Mouse (Mus musculus) midbrain, embryonic 12.5 days (tissue): ENCODE measurements around the gene Shld2. TPM values are rescaled to one million over a fixed set of nuclear protein-coding genes. Genes with fewer than 3 reads are reported as not detected.
A peak's percentile ranks its signal among the peaks of the same experiment; 100 is the strongest.

ENCODE experiments used
- ATAC-seq: fragments of 200-750 bp; cut with Nextera tagmentation; 2 replicates; pipeline ENCODE4 v1.8.0; 2017; ENCODE audit warnings: low read depth, moderate TSS enrichment, moderate library complexity; ENCODE audit not compliant: low FRiP score
- H3K27ac ChIP-seq: fragments of 300-500 bp; sonication (generic); replicated peaks from 2 replicates; pipeline ENCODE4 v1.5.1; 2016; ENCODE audit warnings: mild to moderate bottlenecking
- H3K27me3 ChIP-seq: fragments of 300-500 bp; sonication (generic); 2 replicates; pipeline ENCODE4 v1.6.1; 2016; ENCODE audit warnings: mild to moderate bottlenecking
- H3K36me3 ChIP-seq: fragments of 300-500 bp; sonication (generic); 2 replicates; pipeline ENCODE4 v1.6.1; 2016
- H3K4me1 ChIP-seq: fragments of 300-500 bp; sonication (generic); 2 replicates; pipeline ENCODE4 v1.6.1; 2016
- H3K4me2 ChIP-seq: fragments of 300-500 bp; sonication (generic); replicated peaks from 2 replicates; pipeline ENCODE4 v1.6.1; 2016; ENCODE audit warnings: mild to moderate bottlenecking, moderate library complexity
- H3K4me3 ChIP-seq: fragments of 300-500 bp; sonication (generic); 2 replicates; pipeline ENCODE4 v1.5.1; 2016; ENCODE audit warnings: mild to moderate bottlenecking
- H3K9ac ChIP-seq: fragments of 300-500 bp; sonication (generic); replicated peaks from 2 replicates; pipeline ENCODE4 v1.6.1; 2016; ENCODE audit warnings: mild to moderate bottlenecking, moderate library complexity
- H3K9me3 ChIP-seq: fragments of 300-500 bp; sonication (generic); 2 replicates; pipeline ENCODE4 v1.6.1; 2016; ENCODE audit warnings: mild to moderate bottlenecking
- WGBS: fragments of 180-500 bp; shearing (Covaris S2); methylation state at CpG from one replicate; pipeline ENCODE4 v1.1.7; 2016; 5-methylcytosine and 5-hydroxymethylcytosine counted together
- polyA plus RNA-seq: library from polyadenylated mRNA; unstranded; fragments of >200 nt; fragmentation: Nextera tagmentation; extraction: Ambion mirVana; gene quantifications from 2 replicates; pipeline ENCODE4 v1.2.1, GENCODE M21; 2016

Gene Shld2
- polyA plus RNA-seq: 7.8 and 7.9 TPM in 2 replicates

GRCm38 (mm10) chr14:34310234-34310965 lies at the start of gene Shld2, which contains the start of gene Glud1:
Gene Shld2 (minus strand): TSS chr14:34310493.
Gene Glud1 (plus strand): TSS chr14:34310727.
- H3K4me1 ChIP-seq: peaks cover 20% of the 10 kb centered on the region
- peak; percentile 96 for ATAC-seq
- no peaks in the 10 kb centered on the region for H3K27me3 ChIP-seq
- peak within 1 kb of the TSS; percentile 95 for H3K9ac ChIP-seq
- WGBS: under 1% methylated on average over 68 of the region's 100 CpGs
- H3K9me3 ChIP-seq: no peaks in the 10 kb centered on the region
- peak within 1 kb of the TSS; percentile 78 for H3K4me2 ChIP-seq
- peak within 1 kb of the TSS; percentile 99 for H3K27ac ChIP-seq
- no peaks in the 10 kb centered on the region for H3K36me3 ChIP-seq
- H3K4me3 ChIP-seq: peak within 1 kb of the TSS; percentile 93

- Histone ChIP-seq H3K27me3 (peaks cover 3% of the 10 kb centered on the region; the same call in 1 of the 2 replicates), H3K4me1 (peaks cover 7% of the 10 kb centered on the region), H3K27ac (no peak overlapping the region), H3K9ac (no peak overlapping the region), H3K9me3 (no peaks in the 10 kb centered on the region), H3K36me3 (no peaks in the 10 kb centered on the region), H3K4me2 (no peak overlapping the region), H3K4me3 (no peak overlapping the region)
- no peak for ATAC-seq
- 35% methylated on average over 5 of the region's 5 CpGs for WGBS
Measured at GRCm38 (mm10) chr14:34359676-34360244, 49.5 kb upstream of the Shld2 start.

- ATAC-seq: no peak
- Histone ChIP-seq H3K4me3 (no peak overlapping the region), H3K9me3 (no peaks in the 10 kb centered on the region), H3K4me2 (no peak overlapping the region), H3K36me3 (no peaks in the 10 kb centered on the region), H3K9ac (no peak overlapping the region), H3K27ac (no peak overlapping the region), H3K27me3 (peaks cover 3% of the 10 kb centered on the region; the same call in 1 of the 2 replicates), H3K4me1 (no peaks in the 10 kb centered on the region)
- whole genome bisulfite sequencing: 81% methylated on average over 7 of the region's 7 CpGs
Measured at GRCm38 (mm10) chr14:34357671-34358455, 47.6 kb upstream of the Shld2 start.

- no peaks in the 10 kb centered on the region for H3K36me3 ChIP-seq
- no peak within 1 kb of the TSS for H3K4me3 ChIP-seq
- ATAC-seq: no peak
- no peak within 1 kb of the TSS for H3K27ac ChIP-seq
- H3K4me1 ChIP-seq: no peaks in the 10 kb centered on the region
- H3K9me3 ChIP-seq: no peaks in the 10 kb centered on the region
- H3K27me3 ChIP-seq: no peaks in the 10 kb centered on the region
- no peak within 1 kb of the TSS for H3K9ac ChIP-seq
- no peak within 1 kb of the TSS for H3K4me2 ChIP-seq
- WGBS: 79% methylated on average over 6 of the region's 6 CpGs
Measured at GRCm38 (mm10) chr14:34355301-34355700, 45.0 kb upstream of the Shld2 start, which contains the start of gene Fam25c. Gene Fam25c (minus strand): TSS chr14:34355433.

- Histone ChIP-seq H3K27ac (no peak overlapping the region), H3K4me1 (no peaks in the 10 kb centered on the region), H3K36me3 (no peaks in the 10 kb centered on the region), H3K4me2 (no peak overlapping the region), H3K9me3 (no peaks in the 10 kb centered on the region), H3K4me3 (no peak overlapping the region), H3K27me3 (no peaks in the 10 kb centered on the region), H3K9ac (no peak overlapping the region)
- 87% methylated on average over 4 of the region's 4 CpGs for WGBS
- no peak for ATAC-seq
Measured at GRCm38 (mm10) chr14:34354456-34354855, 44.2 kb upstream of the Shld2 start.

- 93% methylated on average over 3 of the region's 3 CpGs for WGBS
- H3K9me3 ChIP-seq: no peaks in the 10 kb centered on the region
- no peak overlapping the region for H3K4me3 ChIP-seq
- H3K9ac ChIP-seq: no peak overlapping the region
- H3K27ac ChIP-seq: no peak overlapping the region
- H3K36me3 ChIP-seq: no peaks in the 10 kb centered on the region
- no peak for ATAC-seq
- no peaks in the 10 kb centered on the region for H3K27me3 ChIP-seq
- no peak overlapping the region for H3K4me2 ChIP-seq
- no peaks in the 10 kb centered on the region for H3K4me1 ChIP-seq
Measured at GRCm38 (mm10) chr14:34353326-34353725, 43.0 kb upstream of the Shld2 start.

GRCm38 (mm10) chr14:34352523-34352922 lies 42.2 kb upstream of the Shld2 start:
- H3K9me3 ChIP-seq: no peaks in the 10 kb centered on the region
- 67% methylated on average over 6 of the region's 6 CpGs for WGBS
- H3K4me1 ChIP-seq: no peaks in the 10 kb centered on the region
- H3K4me2 ChIP-seq: no peak overlapping the region
- no peaks in the 10 kb centered on the region for H3K27me3 ChIP-seq
- no peaks in the 10 kb centered on the region for H3K36me3 ChIP-seq
- H3K9ac ChIP-seq: no peak overlapping the region
- H3K4me3 ChIP-seq: no peak overlapping the region
- ATAC-seq: no peak
- H3K27ac ChIP-seq: no peak overlapping the region

GRCm38 (mm10) chr14:34351660-34352059 lies 41.4 kb upstream of the Shld2 start:
- Histone ChIP-seq H3K9ac (no peak overlapping the region), H3K36me3 (no peaks in the 10 kb centered on the region), H3K9me3 (no peaks in the 10 kb centered on the region), H3K4me2 (no peak overlapping the region), H3K27me3 (no peaks in the 10 kb centered on the region), H3K4me3 (no peak overlapping the region), H3K27ac (no peak overlapping the region), H3K4me1 (no peaks in the 10 kb centered on the region)
- 72% methylated on average over 3 of the region's 3 CpGs for WGBS
- ATAC-seq: no peak

DNA sequence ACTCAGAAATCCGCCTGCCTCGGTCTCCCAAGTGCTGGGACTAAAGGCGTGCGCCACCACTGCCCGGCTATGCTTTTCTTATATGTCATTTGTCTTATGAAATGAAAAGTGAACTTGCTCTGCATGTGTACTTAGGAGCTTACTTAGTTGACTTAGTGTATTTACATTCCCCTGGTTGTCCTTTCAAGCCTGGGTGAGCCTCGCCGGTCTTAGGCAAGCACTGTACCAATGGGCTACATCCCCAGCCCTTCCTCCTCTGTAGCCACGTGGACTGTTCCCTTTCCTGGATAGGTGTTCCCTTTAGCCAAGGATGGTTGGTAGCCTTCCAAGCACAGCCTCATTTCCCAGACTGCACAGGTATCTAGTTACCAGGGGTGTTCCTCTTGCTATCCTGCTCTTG lies 38.7 kb upstream of the Shld2 start:
- Histone ChIP-seq H3K4me3 (no peak overlapping the region), H3K27ac (no peak overlapping the region), H3K27me3 (no peaks in the 10 kb centered on the region), H3K4me1 (no peaks in the 10 kb centered on the region), H3K36me3 (peaks cover 6% of the 10 kb centered on the region; the same call in 1 of the 2 replicates), H3K9me3 (no peaks in the 10 kb centered on the region), H3K4me2 (no peak overlapping the region), H3K9ac (no peak overlapping the region)
- ATAC-seq: no peak
- 79% methylated on average over 8 of the region's 8 CpGs for WGBS

DNA sequence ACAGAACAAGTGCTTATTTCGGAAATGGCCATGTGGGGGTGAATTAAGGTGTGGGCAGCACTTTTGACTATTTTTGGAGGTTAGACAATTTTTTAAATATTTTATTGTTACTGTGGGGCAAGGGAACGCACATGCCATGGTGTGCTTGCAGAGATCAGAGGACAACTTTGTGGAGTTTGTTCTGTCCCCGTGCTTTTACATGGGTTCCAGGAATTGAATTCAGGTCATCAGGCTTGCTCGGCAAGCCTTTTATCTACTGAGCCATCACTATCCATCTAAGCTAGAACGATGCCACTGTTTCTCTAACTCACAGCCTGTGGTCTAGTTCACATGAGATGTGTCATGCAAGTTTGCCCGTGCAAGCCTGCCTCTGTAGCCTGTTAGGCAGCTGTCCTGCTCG lies 38.0 kb upstream of the Shld2 start:
- no peaks in the 10 kb centered on the region for H3K9me3 ChIP-seq
- no peaks in the 10 kb centered on the region for H3K27me3 ChIP-seq
- WGBS: 90% methylated on average over 7 of the region's 7 CpGs
- H3K27ac ChIP-seq: no peak overlapping the region
- no peak overlapping the region for H3K4me2 ChIP-seq
- H3K36me3 ChIP-seq: peaks cover 9% of the 10 kb centered on the region
- H3K4me3 ChIP-seq: no peak overlapping the region
- no peaks in the 10 kb centered on the region for H3K4me1 ChIP-seq
- ATAC-seq: no peak
- no peak overlapping the region for H3K9ac ChIP-seq

DNA sequence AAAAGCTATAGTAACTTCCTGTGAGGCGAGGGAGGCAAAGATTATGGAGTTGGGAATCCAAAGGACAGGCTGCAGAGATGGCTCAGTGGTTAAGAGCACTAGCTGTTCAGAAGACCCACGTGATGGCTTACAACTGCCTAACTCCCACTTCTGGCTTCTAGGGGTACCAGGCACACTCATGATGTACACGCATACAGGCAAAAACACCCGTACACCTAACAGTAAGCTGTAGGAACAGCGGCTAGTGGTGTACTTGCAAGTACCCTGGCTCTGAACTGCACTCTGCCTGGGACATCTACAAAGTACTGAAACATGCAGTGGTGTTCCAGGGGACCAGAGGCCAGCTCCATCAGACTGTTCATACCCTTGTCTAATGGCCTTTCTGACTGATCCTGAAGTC lies 36.8 kb upstream of the Shld2 start:
- no peak overlapping the region for H3K4me3 ChIP-seq
- H3K27ac ChIP-seq: no peak overlapping the region
- H3K9ac ChIP-seq: no peak overlapping the region
- no peak for ATAC-seq
- WGBS: 94% methylated on average over 5 of the region's 5 CpGs
- H3K27me3 ChIP-seq: no peaks in the 10 kb centered on the region
- H3K36me3 ChIP-seq: peaks cover 20% of the 10 kb centered on the region
- no peaks in the 10 kb centered on the region for H3K9me3 ChIP-seq
- no peaks in the 10 kb centered on the region for H3K4me1 ChIP-seq
- no peak overlapping the region for H3K4me2 ChIP-seq
